Mouse (Mus musculus) heart, embryonic 13.5 days (tissue): Measurements from ENCODE around the gene Fam83c. TPM values are rescaled to one million over a fixed set of nuclear protein-coding genes. Genes with fewer than 3 reads are reported as not detected.

ENCODE experiments used
- ATAC-seq: fragments of 200-750 bp; cut with Nextera tagmentation; 2 replicates; pipeline ENCODE4 v1.8.0; 2017; ENCODE audit warnings: moderate TSS enrichment; ENCODE audit not compliant: insufficient number of reproducible peaks, low FRiP score, low TSS enrichment; ENCODE audit errors: extremely low read depth
- H3K27ac ChIP-seq: fragments of 300-500 bp; sonication (generic); replicated peaks from 2 replicates; pipeline ENCODE4 v1.5.1; 2015; ENCODE audit warnings: moderate library complexity, mild to moderate bottlenecking, inconsistent platforms
- H3K27me3 ChIP-seq: fragments of 300-500 bp; sonication (generic); replicated peaks from 2 replicates; pipeline ENCODE4 v1.6.1; 2015; ENCODE audit warnings: mild to moderate bottlenecking, inconsistent platforms
- H3K36me3 ChIP-seq: fragments of 300-500 bp; sonication (generic); 2 replicates; pipeline ENCODE4 v1.6.1; 2015; ENCODE audit warnings: mild to moderate bottlenecking, inconsistent platforms
- H3K4me1 ChIP-seq: fragments of 300-500 bp; sonication (generic); 2 replicates; pipeline ENCODE4 v1.6.1; 2015; ENCODE audit warnings: inconsistent platforms
- H3K4me2 ChIP-seq: fragments of 300-500 bp; sonication (generic); 2 replicates; pipeline ENCODE4 v1.6.1; 2015; ENCODE audit warnings: inconsistent platforms, mild to moderate bottlenecking, moderate library complexity
- H3K4me3 ChIP-seq: fragments of 300-500 bp; sonication (generic); 2 replicates; pipeline ENCODE4 v1.5.1; 2015; ENCODE audit warnings: moderate library complexity, mild to moderate bottlenecking, inconsistent platforms
- H3K9ac ChIP-seq: fragments of 300-500 bp; sonication (generic); 2 replicates; pipeline ENCODE4 v1.6.1; 2015; ENCODE audit warnings: inconsistent platforms, mild to moderate bottlenecking, moderate library complexity
- H3K9me3 ChIP-seq: fragments of 300-500 bp; sonication (generic); 2 replicates; pipeline ENCODE4 v1.6.1; 2016; ENCODE audit warnings: inconsistent platforms
- WGBS: fragments of 180-500 bp; shearing (Covaris S2); methylation state at CpG from one replicate; pipeline ENCODE4 v1.1.7; 2015; ENCODE audit warnings: mixed read lengths; 5-methylcytosine and 5-hydroxymethylcytosine counted together
- polyA plus RNA-seq: library from polyadenylated mRNA; unstranded; fragments of >200 nt; fragmentation: Nextera tagmentation; extraction: Ambion mirVana; gene quantifications from 2 replicates; pipeline ENCODE4 v1.2.1, GENCODE M21; 2015

Gene Fam83c
- polyA plus RNA-seq, result 0.06 and 0.09 TPM in 2 replicates

DNA sequence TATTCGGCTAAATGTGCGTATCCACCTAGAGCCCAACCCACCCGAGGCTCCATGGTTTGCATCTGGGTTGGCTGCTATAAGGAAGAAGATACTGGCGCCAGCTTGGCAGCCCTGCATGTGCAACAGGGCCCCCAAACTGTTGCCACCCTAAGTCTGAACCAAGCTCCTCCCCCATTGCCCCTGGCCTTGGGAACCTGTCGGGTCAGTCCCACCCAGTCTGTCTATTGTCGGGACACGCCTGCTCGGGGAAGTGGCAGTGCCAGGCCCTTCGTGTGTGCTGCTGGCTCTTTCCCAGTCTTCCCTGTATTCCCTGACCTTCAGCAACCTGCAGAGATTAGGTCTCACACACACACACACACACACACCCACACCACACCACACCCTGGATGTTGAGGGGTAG, at the start of gene Fam83c:
Fam83c (minus strand) TSS at position 123 of the 400 bp plus-strand sequence.
- no peak within 1 kb of the TSS for H3K4me3 ChIP-seq
- no peaks in the 10 kb centered on the region for H3K9me3 ChIP-seq
- ATAC-seq, result no peak
- H3K27me3 ChIP-seq, result peaks cover 25% of the 10 kb centered on the region
- no peak within 1 kb of the TSS for H3K27ac ChIP-seq
- H3K9ac ChIP-seq, result no peak within 1 kb of the TSS
- no peak within 1 kb of the TSS for H3K4me2 ChIP-seq
- no peaks in the 10 kb centered on the region for H3K4me1 ChIP-seq
- no peaks in the 10 kb centered on the region for H3K36me3 ChIP-seq
- 58% methylated on average over 9 of the region's 9 CpGs for WGBS

DNA sequence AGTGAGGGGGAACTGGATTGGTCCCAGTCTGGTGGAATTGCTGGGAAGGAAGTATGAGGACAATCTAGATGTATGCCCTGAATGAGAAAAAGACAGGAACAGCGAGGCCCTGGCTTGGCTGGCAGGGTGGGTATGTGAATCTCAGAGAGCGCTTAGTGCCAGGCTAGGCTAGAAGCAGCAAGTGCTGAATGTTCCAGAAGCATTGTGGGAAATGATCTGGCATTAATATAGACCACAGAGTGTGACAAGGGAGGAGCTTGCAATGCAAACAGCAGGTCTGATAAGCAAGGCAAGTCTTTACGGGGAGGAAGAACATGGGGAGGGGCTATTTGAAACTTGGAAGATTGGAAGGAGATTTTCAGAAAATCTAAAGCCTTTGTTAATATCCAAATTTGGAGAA, 47.4 kb upstream of the Fam83c start:
- H3K36me3 ChIP-seq, result peaks cover 57% of the 10 kb centered on the region
- no peak overlapping the region for H3K4me3 ChIP-seq
- WGBS, result 71% methylated on average over 3 of the region's 3 CpGs
- no peak overlapping the region for H3K27ac ChIP-seq
- no peak for ATAC-seq
- H3K9ac ChIP-seq, result no peak overlapping the region
- peaks cover 5% of the 10 kb centered on the region for H3K4me1 ChIP-seq
- H3K4me2 ChIP-seq, result no peak overlapping the region
- H3K27me3 ChIP-seq, result no peaks in the 10 kb centered on the region
- no peaks in the 10 kb centered on the region for H3K9me3 ChIP-seq

DNA sequence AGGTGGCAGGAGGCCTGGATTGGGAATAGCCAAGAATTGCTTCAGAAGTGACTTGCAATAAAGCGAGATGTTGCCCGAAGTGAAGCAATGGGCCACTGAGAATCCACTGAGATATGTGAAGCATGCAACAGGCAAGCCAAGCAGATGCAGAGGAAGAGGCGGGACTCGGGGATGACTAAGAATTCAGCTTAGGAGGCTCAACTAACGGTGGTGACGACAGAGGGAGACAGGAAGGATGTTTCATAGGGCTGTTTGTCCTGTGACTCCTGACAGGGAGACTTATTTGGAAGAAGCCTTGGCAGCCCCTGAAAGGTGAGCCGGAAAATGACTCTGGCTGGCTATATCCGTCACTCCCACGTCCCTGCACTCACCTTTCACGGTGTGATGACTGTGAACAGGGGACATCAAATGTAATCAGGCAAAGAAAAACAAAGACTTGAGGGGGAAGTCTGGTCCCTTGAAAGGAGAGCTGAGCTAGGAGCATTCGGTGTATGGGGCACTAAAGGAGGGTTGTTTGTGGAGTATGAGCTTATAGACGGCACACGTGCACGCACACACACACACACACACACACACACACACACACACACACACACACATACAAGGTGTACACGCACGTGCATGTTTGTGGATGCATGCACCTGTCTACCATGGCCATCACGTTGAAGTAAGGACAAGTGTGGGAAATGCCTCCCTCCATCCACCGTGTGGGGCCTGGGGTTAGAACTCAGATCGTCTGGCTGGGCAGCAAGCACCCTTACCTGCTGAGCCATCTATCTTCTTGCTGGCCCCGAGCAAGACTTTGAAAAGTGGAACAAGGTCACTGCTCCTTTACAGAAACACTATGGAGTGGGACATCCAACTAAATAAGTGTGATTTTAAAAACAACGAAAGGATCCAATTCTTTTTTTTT, 44.6 kb upstream of the Fam83c start:
- ATAC-seq, result no peak

DNA sequence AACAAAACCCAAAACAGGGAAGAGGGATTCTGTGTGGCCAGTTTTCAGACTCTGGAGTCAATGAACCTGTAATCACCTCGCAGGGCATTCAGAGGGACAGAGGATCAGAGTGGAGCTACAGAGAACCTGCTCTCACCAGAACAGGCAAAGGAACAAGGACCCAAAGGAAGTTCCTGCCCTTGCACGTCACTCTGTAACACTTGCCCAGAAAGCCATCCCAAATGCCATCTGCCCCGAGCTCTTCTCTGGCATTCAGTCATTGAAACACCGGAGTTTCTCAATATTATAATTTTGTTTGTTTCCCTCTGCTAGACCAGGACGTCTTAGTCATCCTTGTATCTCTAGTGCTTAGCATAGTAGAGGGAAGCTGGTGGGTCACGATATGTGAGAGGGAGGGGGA, 39.0 kb upstream of the Fam83c start:
- Histone ChIP-seq H3K4me2 (no peak overlapping the region), H3K4me1 (peaks cover 10% of the 10 kb centered on the region; the same call in 1 of the 2 replicates)
- no peak for ATAC-seq

More for the DNA sequence above, 44.6 kb upstream of the Fam83c start:
- no peaks in the 10 kb centered on the region for H3K9me3 ChIP-seq
- no peaks in the 10 kb centered on the region for H3K27me3 ChIP-seq
- H3K4me1 ChIP-seq, result peaks cover 5% of the 10 kb centered on the region
- peaks cover 61% of the 10 kb centered on the region for H3K36me3 ChIP-seq
- H3K9ac ChIP-seq, result no peak overlapping the region
- H3K4me2 ChIP-seq, result no peak overlapping the region
- H3K27ac ChIP-seq, result no peak overlapping the region
- 65% methylated on average over 18 of the region's 21 CpGs for WGBS
- no peak overlapping the region for H3K4me3 ChIP-seq

DNA sequence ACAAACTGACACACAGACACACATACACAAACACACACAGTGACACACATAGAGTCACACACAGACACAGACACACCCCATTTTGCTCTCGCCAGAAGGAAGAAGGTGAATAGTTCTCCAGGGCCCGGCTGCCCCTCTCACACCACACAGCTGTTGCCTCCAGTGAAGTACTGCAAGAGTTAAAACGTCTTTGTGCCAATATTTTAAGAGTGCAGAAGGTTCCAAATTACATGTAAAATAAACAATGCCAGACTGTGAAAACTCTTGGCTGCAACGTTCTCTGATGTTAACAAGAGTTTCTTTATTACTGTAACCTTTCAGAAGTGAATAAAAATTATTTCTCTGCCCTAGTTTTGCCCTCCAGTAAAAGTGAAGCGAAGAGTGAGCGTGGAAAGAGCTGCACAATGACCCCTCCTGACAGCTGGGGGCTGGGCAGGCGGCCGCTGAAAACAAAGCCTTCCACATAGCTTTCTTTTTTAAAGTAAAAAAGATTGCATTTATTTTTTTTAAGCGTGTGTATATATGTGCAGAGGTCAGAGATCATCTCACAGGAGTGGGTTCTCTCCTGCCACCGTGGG, 38.4 kb upstream of the Fam83c start:
- Histone ChIP-seq H3K27ac (no peak overlapping the region), H3K4me1 (peaks cover 10% of the 10 kb centered on the region; the same call in 1 of the 2 replicates), H3K4me2 (no peak overlapping the region), H3K9ac (no peak overlapping the region), H3K27me3 (no peaks in the 10 kb centered on the region), H3K36me3 (peaks cover 81% of the 10 kb centered on the region), H3K9me3 (no peaks in the 10 kb centered on the region), H3K4me3 (no peak overlapping the region)
- 73% methylated on average over 10 of the region's 10 CpGs for WGBS
- ATAC-seq, result no peak

More for the DNA sequence above, 39.0 kb upstream of the Fam83c start:
- no peaks in the 10 kb centered on the region for H3K27me3 ChIP-seq
- WGBS, result 81% methylated on average over 6 of the region's 6 CpGs
- H3K9ac ChIP-seq, result no peak overlapping the region
- H3K9me3 ChIP-seq, result no peaks in the 10 kb centered on the region
- H3K27ac ChIP-seq, result no peak overlapping the region
- H3K36me3 ChIP-seq, result peaks cover 76% of the 10 kb centered on the region
- H3K4me3 ChIP-seq, result no peak overlapping the region

DNA sequence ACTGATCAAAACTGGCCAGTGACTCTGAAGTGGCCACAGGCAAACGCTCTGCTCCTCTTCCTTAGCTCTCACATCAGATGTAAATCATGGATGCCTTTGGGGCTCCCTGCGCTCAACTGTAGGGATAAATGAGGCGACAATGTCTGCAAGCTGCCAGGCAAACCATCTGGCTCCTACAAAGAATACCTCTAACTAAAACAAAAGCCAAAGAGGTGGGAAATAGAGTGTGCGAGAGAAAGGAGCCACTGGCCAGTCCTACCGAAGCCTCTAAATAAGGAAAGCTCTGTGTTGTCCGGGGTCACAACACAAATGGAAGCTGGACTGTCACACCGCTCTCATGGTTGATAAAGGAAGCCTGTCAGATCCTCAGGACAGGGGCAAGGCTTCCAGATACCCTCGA, 37.8 kb upstream of the Fam83c start:
- Histone ChIP-seq H3K36me3 (peaks cover 85% of the 10 kb centered on the region), H3K9me3 (no peaks in the 10 kb centered on the region), H3K4me3 (no peak overlapping the region), H3K4me2 (no peak overlapping the region), H3K4me1 (peaks cover 10% of the 10 kb centered on the region; the same call in 1 of the 2 replicates), H3K27me3 (no peaks in the 10 kb centered on the region), H3K9ac (no peak overlapping the region), H3K27ac (no peak overlapping the region)
- WGBS, result 64% methylated on average over 8 of the region's 8 CpGs
- no peak for ATAC-seq

DNA sequence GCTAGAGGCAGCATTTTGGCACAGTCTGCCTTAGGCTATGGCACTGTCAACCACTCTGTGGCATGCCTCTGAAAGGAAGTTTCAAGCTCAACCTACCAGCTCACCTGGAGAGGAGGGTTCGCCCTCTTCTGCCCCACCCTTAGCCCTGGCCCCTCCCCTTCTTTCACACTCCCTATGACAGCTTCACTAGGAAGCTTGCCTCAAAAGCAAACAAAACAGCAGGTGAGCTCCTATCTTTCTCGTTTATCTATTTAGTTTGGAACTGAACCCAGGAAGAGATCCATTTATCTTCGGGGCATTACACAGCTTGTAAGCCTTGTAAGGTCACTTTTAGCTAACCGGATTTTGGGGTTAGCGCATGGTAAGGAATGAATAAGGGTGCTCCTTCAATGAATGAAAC, 35.1 kb upstream of the Fam83c start:
- Histone ChIP-seq H3K27me3 (no peaks in the 10 kb centered on the region), H3K36me3 (peaks cover 70% of the 10 kb centered on the region), H3K4me2 (no peak overlapping the region), H3K4me3 (no peak overlapping the region), H3K4me1 (peaks cover 10% of the 10 kb centered on the region; the same call in 1 of the 2 replicates), H3K27ac (no peak overlapping the region), H3K9ac (no peak overlapping the region), H3K9me3 (no peaks in the 10 kb centered on the region)
- 58% methylated on average over 5 of the region's 5 CpGs for WGBS
- no peak for ATAC-seq

DNA sequence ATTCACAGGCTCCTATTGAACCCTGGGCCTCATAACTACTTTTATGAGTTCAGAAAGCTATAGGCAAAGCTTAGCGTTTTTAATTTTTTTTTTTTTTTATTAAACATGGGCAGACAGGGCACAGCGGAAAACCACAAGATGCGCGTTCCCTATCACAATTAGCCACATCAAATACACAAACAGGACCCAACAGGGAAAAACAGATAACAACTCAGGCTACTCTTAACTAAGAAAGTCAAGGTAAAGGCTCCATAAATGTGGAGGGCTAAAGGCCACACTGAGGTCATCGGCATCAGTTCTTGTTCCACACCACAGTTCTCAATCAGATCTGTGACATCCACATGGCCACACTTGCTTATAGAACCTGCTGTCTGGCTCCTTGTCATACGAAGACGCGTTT, 33.7 kb upstream of the Fam83c start:
- H3K9me3 ChIP-seq, result no peaks in the 10 kb centered on the region
- no peak overlapping the region for H3K4me3 ChIP-seq
- H3K4me1 ChIP-seq, result peaks cover 6% of the 10 kb centered on the region; the same call in 1 of the 2 replicates
- WGBS, result 96% methylated on average over 8 of the region's 8 CpGs
- H3K27me3 ChIP-seq, result no peaks in the 10 kb centered on the region
- peaks cover 58% of the 10 kb centered on the region for H3K36me3 ChIP-seq
- no peak overlapping the region for H3K4me2 ChIP-seq
- no peak overlapping the region for H3K27ac ChIP-seq
- no peak overlapping the region for H3K9ac ChIP-seq
- ATAC-seq, result no peak

DNA sequence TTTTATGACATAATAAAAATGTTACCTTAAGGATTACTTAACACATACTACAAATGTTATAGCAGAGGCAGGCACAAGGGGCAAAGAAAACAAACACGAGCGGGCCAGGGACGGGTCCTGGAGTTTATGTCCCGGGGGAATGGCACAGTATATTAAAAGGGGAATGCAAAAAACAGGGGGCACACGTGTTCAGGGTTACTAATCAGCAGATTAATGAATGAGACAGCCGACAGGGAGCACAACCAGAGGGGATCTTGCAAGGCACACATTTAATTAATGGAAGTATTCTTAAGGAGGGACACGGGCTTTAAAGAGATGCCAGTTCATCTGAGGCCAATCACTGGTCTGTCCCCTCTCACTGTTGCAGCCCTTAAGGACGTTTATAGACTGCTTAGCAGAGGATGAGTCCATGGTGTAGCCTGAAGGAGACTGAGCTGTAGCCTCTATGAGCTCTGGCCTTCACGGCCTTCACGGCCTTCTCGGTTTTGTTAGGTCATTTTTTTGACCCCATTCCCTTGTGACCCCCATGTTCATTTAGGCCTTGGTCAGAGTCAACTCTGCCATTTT, 28.7 kb upstream of the Fam83c start:
- Histone ChIP-seq H3K9ac (no peak overlapping the region), H3K4me3 (no peak overlapping the region), H3K9me3 (no peaks in the 10 kb centered on the region), H3K27me3 (no peaks in the 10 kb centered on the region), H3K4me1 (no peaks in the 10 kb centered on the region; the same call in 1 of the 2 replicates), H3K36me3 (peaks cover 38% of the 10 kb centered on the region), H3K27ac (no peak overlapping the region), H3K4me2 (no peak overlapping the region)
- ATAC-seq, result no peak
- WGBS, result 78% methylated on average over 11 of the region's 11 CpGs

DNA sequence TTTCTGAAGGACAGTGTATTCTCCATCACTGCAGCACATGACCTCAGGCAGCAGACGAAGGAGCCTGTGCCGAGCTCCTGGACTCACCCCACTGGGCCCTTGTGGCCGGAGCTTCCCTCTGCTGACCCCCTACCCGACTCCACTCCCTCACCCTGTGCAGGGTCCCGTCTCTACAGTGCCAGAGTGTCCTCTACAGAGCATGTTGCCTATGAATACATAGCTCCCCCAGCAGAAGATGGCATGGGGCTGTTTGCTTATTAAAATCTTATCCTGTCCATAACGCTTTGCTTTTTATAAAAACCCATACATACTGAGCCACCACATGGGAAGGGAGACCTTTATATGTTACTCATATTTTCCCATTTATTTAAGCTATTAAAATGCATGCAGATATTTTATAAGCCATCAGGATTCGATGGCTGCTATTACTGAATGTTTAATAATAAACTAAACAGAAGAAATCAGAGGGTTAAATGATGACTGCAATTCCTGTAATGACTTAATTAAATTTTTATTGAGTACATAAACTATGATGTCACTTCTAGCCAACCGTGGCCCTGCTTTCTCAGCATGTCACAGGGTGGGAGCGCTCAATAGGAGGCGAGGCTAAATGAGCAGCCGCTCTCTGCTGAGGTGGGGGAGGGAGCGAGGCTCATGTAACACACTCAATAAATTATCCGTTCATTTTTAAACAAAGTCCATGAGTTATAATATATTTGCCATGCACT, 28.1 kb upstream of the Fam83c start:
- no peaks in the 10 kb centered on the region; the same call in 1 of the 2 replicates for H3K4me1 ChIP-seq
- H3K27me3 ChIP-seq, result no peaks in the 10 kb centered on the region
- no peak overlapping the region for H3K9ac ChIP-seq
- H3K9me3 ChIP-seq, result no peaks in the 10 kb centered on the region
- H3K4me2 ChIP-seq, result no peak overlapping the region
- 86% methylated on average over 13 of the region's 13 CpGs for WGBS
- peaks cover 37% of the 10 kb centered on the region for H3K36me3 ChIP-seq
- ATAC-seq, result no peak
- H3K27ac ChIP-seq, result no peak overlapping the region
- H3K4me3 ChIP-seq, result no peak overlapping the region

DNA sequence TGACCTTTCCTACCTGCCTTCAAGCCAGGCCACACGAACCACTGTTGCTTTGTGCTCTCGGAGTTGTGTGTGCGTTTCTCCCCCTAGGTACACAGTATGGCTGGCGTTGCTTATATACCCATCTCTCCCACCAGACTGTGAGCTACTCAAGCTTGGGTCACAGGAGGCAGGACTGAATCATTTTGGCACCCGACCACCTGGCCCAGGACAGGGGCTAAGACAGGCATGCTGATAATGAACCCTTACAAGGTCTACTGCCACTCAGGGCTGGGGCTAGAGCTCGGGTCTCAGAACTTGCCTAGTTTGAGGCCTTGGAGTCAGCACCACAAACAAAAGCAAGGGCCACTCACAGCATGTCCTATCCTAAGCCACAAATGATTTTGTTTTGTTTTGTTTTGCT, 26.9 kb upstream of the Fam83c start:
- Histone ChIP-seq H3K27me3 (no peaks in the 10 kb centered on the region), H3K4me1 (no peaks in the 10 kb centered on the region; the same call in 1 of the 2 replicates), H3K9me3 (no peaks in the 10 kb centered on the region), H3K4me2 (no peak overlapping the region), H3K9ac (no peak overlapping the region), H3K27ac (no peak overlapping the region), H3K4me3 (no peak overlapping the region), H3K36me3 (peaks cover 36% of the 10 kb centered on the region)
- ATAC-seq, result no peak
- WGBS, result 81% methylated on average over 6 of the region's 6 CpGs
